ENCODE assay signal across 9 mouse cellular contexts in the genomic region with DNA sequence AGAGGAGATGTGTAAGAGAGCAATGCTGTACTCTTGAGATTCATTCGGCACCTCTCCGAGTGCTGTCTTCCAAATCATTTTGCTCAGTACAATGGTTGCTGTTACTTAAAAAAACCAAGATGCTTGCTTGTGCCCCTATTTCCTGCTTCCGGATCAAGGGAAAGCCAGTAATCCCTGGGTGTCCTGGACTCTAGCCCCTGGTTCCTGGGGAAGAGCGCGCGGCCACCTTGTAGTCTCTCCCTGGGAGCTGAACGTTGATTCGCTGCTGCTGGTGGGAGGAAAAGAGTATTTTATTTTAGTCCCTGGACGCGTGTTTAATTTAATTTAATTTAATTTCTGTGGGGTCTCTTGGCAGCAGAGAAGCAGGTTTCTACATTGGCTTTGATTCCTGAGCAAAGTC. TPM values are rescaled to one million over a fixed set of nuclear protein-coding genes. Genes with fewer than 3 reads are reported as not detected.
DNase-seq lines count a peak whose midpoint lies in the region; ATAC-seq and TF ChIP-seq lines count a peak whose summit lies in the region.
"Had no signal": no experiment of that assay in that cellular context is flagged by ENCODE, and none has a peak within 500 bp of the region (broad histone marks: within the 10 kb centered on the region; RNA-seq: fewer than 3 reads in every experiment).

No protein-coding gene starts in this region.

- 1% methylated on average over 10 of the region's 10 CpGs for WGBS in forebrain, embryonic 14.5 days
- 3% methylated on average over 10 of the region's 10 CpGs for WGBS in liver, embryonic 13.5 days (ENCODE audit: insufficient replicate concordance)
- 5% methylated on average over 10 of the region's 10 CpGs for WGBS in stomach, embryonic 14.5 days

- peak overlapping the region; percentile 55; the same call in 1 of the 2 replicates for H3K27ac ChIP-seq in layer of hippocampus, adult 2 months
- peak overlapping the region; percentile 84 for H3K27ac ChIP-seq in forebrain, embryonic 14.5 days (ENCODE audit: low read depth, low read length)
- no peak overlapping the region for H3K27ac ChIP-seq in liver, embryonic 13.5 days
- H3K27ac ChIP-seq in stomach, embryonic 14.5 days (ENCODE audit: low read length) = no peak overlapping the region

- H3K4me3 ChIP-seq in layer of hippocampus, adult 2 months = peak overlapping the region; percentile 41; the same call in 1 of the 2 replicates
- H3K4me3 ChIP-seq in forebrain, embryonic 14.5 days (ENCODE audit: low read depth, low read length) = peak overlapping the region; percentile 44
- H3K4me3 ChIP-seq in liver, embryonic 13.5 days (replicated peaks) = peak overlapping the region; percentile 38; the same call in 1 of the 2 replicates
- peak overlapping the region; percentile 30 for H3K4me3 ChIP-seq in stomach, embryonic 14.5 days (ENCODE audit: low read depth, low read length)

- H3K27me3 ChIP-seq in forebrain, embryonic 14.5 days (replicated peaks; ENCODE audit: control insufficient read depth, insufficient read depth, low read length) = peaks cover 20% of the 10 kb centered on the region
- H3K27me3 ChIP-seq in liver, embryonic 13.5 days = peaks cover 72% of the 10 kb centered on the region
- peaks cover 43% of the 10 kb centered on the region for H3K27me3 ChIP-seq in stomach, embryonic 14.5 days (ENCODE audit: control insufficient read depth, insufficient read depth, low read length)

- peak overlapping the region; percentile 68 for H3K4me2 ChIP-seq in forebrain, embryonic 14.5 days (ENCODE audit: low read length)
- H3K4me2 ChIP-seq in liver, embryonic 13.5 days = peak overlapping the region; percentile 50
- peak overlapping the region; percentile 51 for H3K4me2 ChIP-seq in stomach, embryonic 14.5 days (replicated peaks; ENCODE audit: low read depth, low read length)

- H3K4me1 ChIP-seq in forebrain, embryonic 14.5 days (ENCODE audit: control insufficient read depth, insufficient read depth, low read length) = peaks cover 6% of the 10 kb centered on the region; the same call in 1 of the 2 replicates
- H3K4me1 ChIP-seq in liver, embryonic 13.5 days (replicated peaks) = no peaks in the 10 kb centered on the region
- H3K4me1 ChIP-seq in stomach, embryonic 14.5 days (ENCODE audit: control insufficient read depth, insufficient read depth, low read length) = 0 out of 2 replicates have a peak, but pooled peaks cover 5% of the 10 kb centered on the region

- TF ChIP-seq CTCF in layer of hippocampus, adult 2 months (conservative IDR thresholded peaks at IDR 0.05) = no peak

- DNase-seq in layer of hippocampus, adult 2 months (ENCODE audit: low spot score in 2 of 2) = no peak
- DNase-seq in layer of hippocampus, adult 18-20 months (ENCODE audit: low spot score in 2 of 2) = no peak
- DNase-seq in forebrain, embryonic 14.5 days (ENCODE audit: low spot score) = no peak
- no peak for DNase-seq in liver, embryonic 13.5 days
- DNase-seq in layer of hippocampus, postnatal 36 days = no peak
- DNase-seq in ovary, postnatal 14 days (ENCODE audit: low spot score) = no peak
- DNase-seq in urinary bladder, postnatal 14 days (ENCODE audit: low spot score) = no peak

- H3K36me3 ChIP-seq in forebrain, embryonic 14.5 days (ENCODE audit: control insufficient read depth, insufficient read depth, low read length) = no peaks in the 10 kb centered on the region
- no peaks in the 10 kb centered on the region for H3K36me3 ChIP-seq in liver, embryonic 13.5 days
- H3K36me3 ChIP-seq in stomach, embryonic 14.5 days (ENCODE audit: control insufficient read depth, insufficient read depth, low read length) = no peaks in the 10 kb centered on the region

- peak; percentile 24; the same call in 1 of the 2 replicates for ATAC-seq in forebrain, embryonic 14.5 days
- ATAC-seq in liver, embryonic 13.5 days (ENCODE audit: low read depth) = no peak
- no peak for ATAC-seq in stomach, embryonic 14.5 days (ENCODE audit: insufficient number of reproducible peaks, insufficient read depth, low FRiP score, low read depth)

- H3K9ac ChIP-seq in forebrain, embryonic 14.5 days (ENCODE audit: low read length) = peak overlapping the region; percentile 70
- H3K9ac ChIP-seq in liver, embryonic 13.5 days = no peak overlapping the region
- H3K9ac ChIP-seq in stomach, embryonic 14.5 days (replicated peaks; ENCODE audit: low read depth, low read length) = no peak overlapping the region

- H3K9me3 ChIP-seq in forebrain, embryonic 14.5 days (replicated peaks; ENCODE audit: control insufficient read depth, low read length) = no peaks in the 10 kb centered on the region
- no peaks in the 10 kb centered on the region for H3K9me3 ChIP-seq in liver, embryonic 13.5 days (replicated peaks)
- H3K9me3 ChIP-seq in stomach, embryonic 14.5 days (ENCODE audit: control insufficient read depth, low read depth, low read length) = no peaks in the 10 kb centered on the region

RNA-seq across cellular contexts. Expression of gene Sp8, which starts 8.3 kb away (rescaled TPM):
- 1 to 10 TPM; 1.6 to 2.0 TPM for total RNA-seq in layer of hippocampus, adult 2 months (2021)
- 1 to 10 TPM; 1.2 to 2.3 TPM for total RNA-seq in layer of hippocampus, adult 18-20 months (2021)
- polyA plus RNA-seq in forebrain, embryonic 14.5 days (2014; fragmentation: Nextera tagmentation; extraction: Ambion mirVana) = 10.6 and 11.3 TPM in 2 replicates
- not detected in 2 replicates for polyA plus RNA-seq in liver, embryonic 13.5 days (2015; fragmentation: Nextera tagmentation; extraction: Ambion mirVana)
- polyA plus RNA-seq in stomach, embryonic 14.5 days (2014; fragmentation: Nextera tagmentation; extraction: Ambion mirVana) = not detected in 2 replicates
- total RNA-seq in layer of hippocampus, postnatal 36 days (2021) = 1 to 10 TPM; 1.4 to 3.1 TPM
- polyA plus RNA-seq: gonadal fat pad, adult 2 months had no signal

Comparison
In these comparisons a context has a peak if more than half of its experiments do, and no peak if none do; other contexts are left out.
1. H3K27ac ChIP-seq: peak in layer of hippocampus, adult 2 months (single experiment) and forebrain, embryonic 14.5 days (single experiment); none in liver, embryonic 13.5 days (single experiment) and stomach, embryonic 14.5 days (single experiment).
2. Peak in every context shown above with its lines, with median percentiles within 50 percentile points of each other: H3K4me3 ChIP-seq and H3K4me2 ChIP-seq.